Mouse (Mus musculus): ENCODE results near the gene Dock2.

DNA sequence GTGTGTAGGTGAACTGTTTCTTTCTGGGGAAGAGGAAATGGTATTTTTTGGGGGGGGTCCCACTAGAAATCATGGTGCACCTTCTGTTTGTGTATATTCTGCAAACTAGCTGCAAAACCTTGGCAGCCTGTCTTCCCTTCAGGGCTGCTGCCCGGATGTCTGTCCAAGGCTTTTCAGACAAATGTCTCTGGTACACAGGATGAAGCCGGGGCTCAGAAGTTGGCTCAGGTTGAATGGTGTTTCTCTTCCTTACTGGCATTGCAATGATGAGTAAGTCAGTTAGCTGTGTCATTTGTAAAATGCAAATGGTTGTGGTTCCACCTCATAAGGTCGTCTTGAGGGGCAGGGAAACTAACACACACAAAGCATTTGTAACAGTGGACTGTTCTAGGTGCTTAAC is 477.5 kb downstream of the Dock2 start:
- TF ChIP-seq CTCF (IDR thresholded peaks at IDR 0.05; ENCODE audit: low read depth, low read length) (no peak), POLR2A (IDR thresholded peaks at IDR 0.05; ENCODE audit: insufficient read depth, low read length) (no peak)
